Mouse (Mus musculus) kidney, embryonic 15.5 days (tissue): ENCODE results near the gene Myb. TPM values are rescaled to one million over a fixed set of nuclear protein-coding genes. Genes with fewer than 3 reads are reported as not detected.

ENCODE experiments used
- ATAC-seq: fragments of 200-750 bp; cut with Nextera tagmentation; replicated peaks from 2 replicates; pipeline ENCODE4 v1.8.0; 2017; ENCODE audit warnings: moderate TSS enrichment; ENCODE audit not compliant: low FRiP score
- H3K27ac ChIP-seq: fragments of 300-500 bp; sonication (generic); 2 replicates; pipeline ENCODE4 v1.5.1; 2015; ENCODE audit warnings: mild to moderate bottlenecking, inconsistent platforms
- H3K27me3 ChIP-seq: fragments of 300-500 bp; sonication (generic); 2 replicates; pipeline ENCODE4 v1.6.1; 2015; ENCODE audit warnings: inconsistent platforms
- H3K36me3 ChIP-seq: fragments of 300-500 bp; sonication (generic); 2 replicates; pipeline ENCODE4 v1.6.1; 2015; ENCODE audit warnings: inconsistent platforms
- H3K4me1 ChIP-seq: fragments of 300-500 bp; sonication (generic); 2 replicates; pipeline ENCODE4 v1.6.1; 2015; ENCODE audit warnings: inconsistent platforms
- H3K4me2 ChIP-seq: fragments of 300-500 bp; sonication (generic); 2 replicates; pipeline ENCODE4 v1.6.1; 2015; ENCODE audit warnings: moderate library complexity, mild to moderate bottlenecking, inconsistent platforms
- H3K4me3 ChIP-seq: fragments of 300-500 bp; sonication (generic); replicated peaks from 2 replicates; pipeline ENCODE4 v1.5.1; 2015; ENCODE audit warnings: mild to moderate bottlenecking, inconsistent platforms
- H3K9ac ChIP-seq: fragments of 300-500 bp; sonication (generic); 2 replicates; pipeline ENCODE4 v1.6.1; 2015; ENCODE audit warnings: mild to moderate bottlenecking, inconsistent platforms
- H3K9me3 ChIP-seq: fragments of 300-500 bp; sonication (generic); replicated peaks from 2 replicates; pipeline ENCODE4 v1.6.1; 2016; ENCODE audit warnings: inconsistent platforms
- WGBS: fragments of 180-500 bp; shearing (Covaris S2); methylation state at CpG from one replicate; pipeline ENCODE4 v1.1.7; 2015; ENCODE audit warnings: mixed read lengths; 5-methylcytosine and 5-hydroxymethylcytosine counted together
- polyA plus RNA-seq: library from polyadenylated mRNA; unstranded; fragments of >200 nt; fragmentation: Nextera tagmentation; extraction: Ambion mirVana; gene quantifications from 2 replicates; pipeline ENCODE4 v1.2.1, GENCODE M21; 2015

The Myb gene
- polyA plus RNA-seq, 1 experiment from 2014 or later: 5.2 TPM

- no peak overlapping the region for H3K27ac ChIP-seq
- H3K27me3 ChIP-seq: peaks cover 12% of the 10 kb centered on the region
- H3K4me2 ChIP-seq: no peak overlapping the region
- no peaks in the 10 kb centered on the region for H3K9me3 ChIP-seq
- H3K36me3 ChIP-seq: no peaks in the 10 kb centered on the region
- WGBS: 82% methylated on average over 5 of the region's 5 CpGs
- no peak overlapping the region for H3K9ac ChIP-seq
- H3K4me3 ChIP-seq: no peak overlapping the region
- H3K4me1 ChIP-seq: no peaks in the 10 kb centered on the region
- ATAC-seq: no peak
Measured at GRCm38 (mm10) chr10:21167165-21167564, 6.4 kb upstream of the Myb start.

GRCm38 (mm10) chr10:21165411-21165810 is 4.6 kb upstream of the Myb start:
- no peak overlapping the region for H3K9ac ChIP-seq
- no peaks in the 10 kb centered on the region for H3K36me3 ChIP-seq
- WGBS: 86% methylated on average over 4 of the region's 4 CpGs
- H3K4me1 ChIP-seq: peaks cover 5% of the 10 kb centered on the region
- ATAC-seq: no peak
- H3K4me2 ChIP-seq: no peak overlapping the region
- peaks cover 20% of the 10 kb centered on the region for H3K27me3 ChIP-seq
- H3K4me3 ChIP-seq: no peak overlapping the region
- no peaks in the 10 kb centered on the region for H3K9me3 ChIP-seq
- no peak overlapping the region for H3K27ac ChIP-seq

- Histone ChIP-seq H3K9me3 (no peaks in the 10 kb centered on the region), H3K4me3 (no peak overlapping the region; the same call in 1 of the 2 replicates), H3K27me3 (peaks cover 43% of the 10 kb centered on the region), H3K36me3 (no peaks in the 10 kb centered on the region), H3K4me1 (peaks cover 31% of the 10 kb centered on the region), H3K27ac (no peak overlapping the region), H3K4me2 (no peak overlapping the region), H3K9ac (no peak overlapping the region)
- no peak for ATAC-seq
- WGBS: 43% methylated on average over 3 of the region's 3 CpGs
Measured at GRCm38 (mm10) chr10:21162124-21162523, 1.3 kb upstream of the Myb start.

- WGBS: 3% methylated on average over 20 of the region's 20 CpGs
- ATAC-seq: peak; percentile 66
- Histone ChIP-seq H3K4me2 (peak overlapping the region; percentile 87), H3K9me3 (no peaks in the 10 kb centered on the region), H3K36me3 (no peaks in the 10 kb centered on the region), H3K4me3 (peak overlapping the region; percentile 77), H3K4me1 (peaks cover 31% of the 10 kb centered on the region), H3K27ac (peak overlapping the region; percentile 78), H3K27me3 (peaks cover 46% of the 10 kb centered on the region), H3K9ac (peak overlapping the region; percentile 66)
Measured at GRCm38 (mm10) chr10:21161359-21162094, 743 bp upstream of the Myb start.

GRCm38 (mm10) chr10:21159697-21160394 is 938 bp downstream of the Myb start:
- Histone ChIP-seq H3K9ac (peak overlapping the region; percentile 66), H3K27me3 (peaks cover 46% of the 10 kb centered on the region), H3K9me3 (no peaks in the 10 kb centered on the region), H3K36me3 (no peaks in the 10 kb centered on the region), H3K4me3 (peak overlapping the region; percentile 77), H3K27ac (peak overlapping the region; percentile 68; the same call in 1 of the 2 replicates), H3K4me2 (peak overlapping the region; percentile 87), H3K4me1 (peaks cover 31% of the 10 kb centered on the region)
- ATAC-seq: peak; percentile 20
- under 1% methylated on average over 44 of the region's 44 CpGs for WGBS

GRCm38 (mm10) chr10:21158918-21159443 is 1.8 kb downstream of the Myb start:
- Histone ChIP-seq H3K4me3 (peak overlapping the region; percentile 77), H3K9ac (peak overlapping the region; percentile 66), H3K27ac (peak overlapping the region; percentile 68), H3K9me3 (no peaks in the 10 kb centered on the region), H3K27me3 (peaks cover 46% of the 10 kb centered on the region), H3K4me1 (peaks cover 31% of the 10 kb centered on the region), H3K36me3 (no peaks in the 10 kb centered on the region), H3K4me2 (peak overlapping the region; percentile 87)
- peak; percentile 23; the same call in 1 of the 2 replicates for ATAC-seq
- 1% methylated on average over 35 of the region's 35 CpGs for WGBS

GRCm38 (mm10) chr10:21158111-21158917 is 2.5 kb downstream of the Myb start:
- Histone ChIP-seq H3K27me3 (peaks cover 40% of the 10 kb centered on the region), H3K36me3 (no peaks in the 10 kb centered on the region), H3K9ac (peak overlapping the region; percentile 66; the same call in 1 of the 2 replicates), H3K9me3 (no peaks in the 10 kb centered on the region), H3K27ac (peak overlapping the region; percentile 68; the same call in 1 of the 2 replicates), H3K4me3 (peak overlapping the region; percentile 77), H3K4me1 (peaks cover 31% of the 10 kb centered on the region), H3K4me2 (peak overlapping the region; percentile 87)
- 4% methylated on average over 19 of the region's 19 CpGs for WGBS
- ATAC-seq: 0 out of 2 replicates have a peak, but pooled peaks have one; percentile 1

- Histone ChIP-seq H3K36me3 (0 out of 2 replicates have a peak, but pooled peaks cover 2% of the 10 kb centered on the region), H3K4me3 (no peak overlapping the region), H3K4me1 (peaks cover 31% of the 10 kb centered on the region), H3K27me3 (peaks cover 32% of the 10 kb centered on the region), H3K27ac (no peak overlapping the region), H3K9me3 (no peaks in the 10 kb centered on the region), H3K9ac (no peak overlapping the region), H3K4me2 (no peak overlapping the region)
- no peak for ATAC-seq
- WGBS: 76% methylated on average over 5 of the region's 5 CpGs
Measured at GRCm38 (mm10) chr10:21156953-21157499, 3.8 kb downstream of the Myb start.

- H3K27me3 ChIP-seq: peaks cover 26% of the 10 kb centered on the region
Measured at GRCm38 (mm10) chr10:21156416-21156815, 4.4 kb downstream of the Myb start.

GRCm38 (mm10) chr10:21154927-21155326 is 5.9 kb downstream of the Myb start:
- Histone ChIP-seq H3K4me1 (peaks cover 21% of the 10 kb centered on the region), H3K27ac (no peak overlapping the region), H3K4me3 (no peak overlapping the region), H3K9ac (no peak overlapping the region), H3K9me3 (no peaks in the 10 kb centered on the region), H3K4me2 (no peak overlapping the region), H3K36me3 (peaks cover 7% of the 10 kb centered on the region; the same call in 1 of the 2 replicates), H3K27me3 (peaks cover 23% of the 10 kb centered on the region)
- 86% methylated on average over 3 of the region's 3 CpGs for WGBS
- no peak for ATAC-seq

More at GRCm38 (mm10) chr10:21156416-21156815, 4.4 kb downstream of the Myb start:
- Histone ChIP-seq H3K9ac (no peak overlapping the region), H3K27ac (no peak overlapping the region), H3K4me3 (no peak overlapping the region), H3K9me3 (no peaks in the 10 kb centered on the region), H3K4me1 (peaks cover 27% of the 10 kb centered on the region), H3K36me3 (0 out of 2 replicates have a peak, but pooled peaks cover 4% of the 10 kb centered on the region), H3K4me2 (no peak overlapping the region)
- no peak for ATAC-seq
- 94% methylated on average over 3 of the region's 3 CpGs for WGBS

- Histone ChIP-seq H3K9me3 (no peaks in the 10 kb centered on the region), H3K27me3 (peaks cover 10% of the 10 kb centered on the region), H3K4me2 (no peak overlapping the region), H3K9ac (no peak overlapping the region), H3K4me1 (peaks cover 6% of the 10 kb centered on the region), H3K27ac (no peak overlapping the region), H3K36me3 (peaks cover 10% of the 10 kb centered on the region; the same call in 1 of the 2 replicates), H3K4me3 (no peak overlapping the region)
- ATAC-seq: no peak
- WGBS: 79% methylated on average over 4 of the region's 4 CpGs
Measured at GRCm38 (mm10) chr10:21153433-21153832, 7.4 kb downstream of the Myb start.
